Mouse (Mus musculus) adrenal gland, adult (tissue): Measurements from ENCODE around the gene Gopc.
"Not testable (repeated sequence)": the region's sequence is repeated elsewhere in the genome, so short reads cannot be mapped to it uniquely, and the experiment has no call there.

Experiments
- DNase-seq, 2 experiments: peaks; one replicate each; pipeline ENCODE4 v3.0.0; 2022 to 2023; ENCODE audit warnings: low spot score in 1 of 2; ENCODE audit not compliant: inconsistent age in 2 of 2

Gopc gene

GRCm38 (mm10) chr10:52388922-52389430 lies 7.1 kb upstream of the Gopc start, which contains the start of gene Nepn:
Nepn (plus strand) TSS chr10:52388972.
- no peak for DNase-seq

GRCm38 (mm10) chr10:52387192-52387591 lies 5.3 kb upstream of the Gopc start:
- no peak for DNase-seq

- peak; percentile 34 to 82 for DNase-seq
Observed at GRCm38 (mm10) chr10:52384823-52385610, 3.1 kb upstream of the Gopc start.

GRCm38 (mm10) chr10:52383522-52383921 lies 1.6 kb upstream of the Gopc start:
- DNase-seq = no peak

- peak; percentile 9 to 65 for DNase-seq
Observed at GRCm38 (mm10) chr10:52383022-52383421, 1.1 kb upstream of the Gopc start.

- no peak for DNase-seq
Observed at GRCm38 (mm10) chr10:52381321-52381801, 563 bp downstream of the Gopc start.

- no peak for DNase-seq
Observed at GRCm38 (mm10) chr10:52377813-52378212, 4.1 kb downstream of the Gopc start.

GRCm38 (mm10) chr10:52376422-52376821 lies 5.5 kb downstream of the Gopc start:
- no peak for DNase-seq

GRCm38 (mm10) chr10:52374651-52375050 lies 7.3 kb downstream of the Gopc start:
- no peak for DNase-seq

- DNase-seq = no peak
Observed at GRCm38 (mm10) chr10:52373834-52374233, 8.1 kb downstream of the Gopc start.

- DNase-seq = no peak
Observed at GRCm38 (mm10) chr10:52368376-52368775, 13.5 kb downstream of the Gopc start.

- peak in 1 of 2 experiments; percentile 44 for DNase-seq
Observed at GRCm38 (mm10) chr10:52360862-52361609, 20.9 kb downstream of the Gopc start.

GRCm38 (mm10) chr10:52360241-52360735 lies 21.6 kb downstream of the Gopc start:
- DNase-seq = no peak

GRCm38 (mm10) chr10:52358467-52358866 lies 23.5 kb downstream of the Gopc start, which contains the start of gene Gm26741:
Gm26741 (plus strand) TSS chr10:52358767.
- DNase-seq = no peak

- no peak for DNase-seq
Observed at GRCm38 (mm10) chr10:52353184-52353583, 28.7 kb downstream of the Gopc start.

GRCm38 (mm10) chr10:52343324-52343723 lies 38.6 kb downstream of the Gopc start:
- DNase-seq = not testable (repeated sequence)

- peak; percentile 9 to 82 for DNase-seq
Observed at GRCm38 (mm10) chr10:52331007-52331406, 50.9 kb downstream of the Gopc start.

- DNase-seq = no peak
Observed at GRCm38 (mm10) chr10:52321918-52322317, 60.0 kb downstream of the Gopc start.

- DNase-seq = no peak
Observed at GRCm38 (mm10) chr10:52319506-52320286, 62.2 kb downstream of the Gopc start.

GRCm38 (mm10) chr10:52309196-52309595 lies 72.7 kb downstream of the Gopc start:
- peak; percentile 53 to 74 for DNase-seq

GRCm38 (mm10) chr10:52304574-52304973 lies 77.3 kb downstream of the Gopc start:
- peak; percentile 38 to 75 for DNase-seq
